Mouse (Mus musculus) skeletal muscle tissue, postnatal 0 days (tissue): ENCODE results near the gene Paqr6. TPM values are rescaled to one million over a fixed set of nuclear protein-coding genes. Genes with fewer than 3 reads are reported as not detected.

Source experiments
- polyA plus RNA-seq: library from polyadenylated mRNA; unstranded; fragments of >200 nt; fragmentation: Nextera tagmentation; extraction: Ambion mirVana; gene quantifications from 2 replicates; pipeline ENCODE4 v1.2.1, GENCODE M21; 2015

Gene Paqr6
- polyA plus RNA-seq, result 2.0 and 2.7 TPM in 2 replicates

DNA sequence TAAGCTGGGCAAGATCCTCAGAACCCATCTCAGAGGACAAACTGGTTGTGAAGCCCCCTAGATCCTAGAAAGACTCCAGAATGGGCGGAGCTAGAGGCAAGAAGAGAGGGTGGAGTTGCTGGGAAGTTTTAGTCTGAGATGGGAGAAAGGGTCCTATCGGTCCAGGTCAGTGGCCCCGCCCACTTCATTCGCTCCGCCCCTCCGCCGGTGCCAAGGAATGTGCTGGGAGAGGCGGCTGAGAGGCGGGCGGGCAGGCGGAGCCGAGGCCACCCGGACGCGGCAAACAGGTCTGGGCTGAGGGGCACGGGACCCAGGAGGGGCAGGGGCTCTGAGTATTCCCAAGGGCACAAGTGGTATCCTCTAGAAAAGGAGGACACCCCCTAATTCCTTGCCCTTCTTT, at the start of gene Paqr6:
Paqr6 (plus strand) TSS at position 248 of the 400 bp plus-strand sequence.

GRCm38 (mm10) chr3:88324951-88325405, 39.4 kb upstream of the Paqr6 start, which contains the start of gene Glmp:
Gene Glmp, plus strand, starts transcription at chr3:88325023.

DNA sequence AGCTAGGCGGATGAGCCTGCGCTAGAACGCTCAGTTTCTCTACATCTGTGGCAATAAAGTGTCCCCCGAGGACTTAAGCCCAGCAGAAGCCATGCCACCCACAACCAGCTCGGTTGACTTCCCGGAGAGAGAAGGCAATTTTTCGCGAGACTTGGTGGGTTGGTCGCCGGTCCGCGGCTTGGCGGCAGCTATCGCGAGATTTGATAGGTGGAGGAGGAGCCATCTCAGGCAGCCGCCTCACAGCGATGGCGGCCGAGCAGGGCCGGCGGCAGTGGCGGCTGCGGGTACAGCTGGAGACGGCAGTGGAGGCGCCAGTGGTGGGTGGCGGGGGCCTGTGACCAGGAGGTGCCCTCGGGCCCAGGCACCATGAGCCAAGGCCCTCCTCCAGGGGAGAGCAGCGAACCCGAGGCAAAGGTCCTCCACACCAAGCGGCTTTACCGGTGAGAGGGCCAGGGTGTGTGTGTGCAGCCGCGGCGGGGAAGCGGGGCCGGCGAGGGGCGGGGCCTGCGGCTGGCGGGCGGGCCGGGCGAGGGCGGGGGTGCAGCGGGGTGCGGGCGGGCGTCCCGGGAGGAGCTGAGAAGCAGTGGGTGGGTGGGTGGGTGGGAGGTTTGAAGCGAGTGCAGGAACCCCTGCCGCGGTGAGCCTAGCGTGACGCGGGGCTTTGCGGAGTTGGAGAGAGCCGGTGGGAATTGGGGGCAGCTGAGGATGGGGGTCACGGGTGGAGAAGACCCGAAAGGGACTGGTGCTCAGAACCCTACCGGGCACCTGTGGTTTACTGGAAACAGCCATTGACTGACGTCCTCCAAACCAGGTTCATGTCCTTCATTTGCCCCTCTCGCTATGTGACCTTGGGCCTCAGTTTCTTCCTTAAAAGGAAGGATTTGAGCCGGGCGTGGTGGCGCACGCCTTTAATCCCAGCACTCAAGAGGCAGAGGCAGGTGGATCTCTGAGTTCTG, 28.0 kb upstream of the Paqr6 start, which contains the start of the genes Tmem79 and Smg5:
Tmem79 (minus strand) TSS at position 91 of the 956 bp plus-strand sequence.
Smg5 (plus strand) TSS at position 203 of the 956 bp plus-strand sequence.

GRCm38 (mm10) chr3:88372643-88373042, 8.3 kb downstream of the Paqr6 start, which contains the start of gene Bglap3:
Gene Bglap3, minus strand, starts transcription at chr3:88372743.

GRCm38 (mm10) chr3:88378599-88378998, 14.2 kb downstream of the Paqr6 start, which contains the start of gene Bglap2:
Gene Bglap2, minus strand, starts transcription at chr3:88378699.

GRCm38 (mm10) chr3:88384364-88384763, 20.0 kb downstream of the Paqr6 start, which contains the start of gene Bglap:
Gene Bglap, minus strand, starts transcription at chr3:88384464.

GRCm38 (mm10) chr3:88409741-88410644, 45.6 kb downstream of the Paqr6 start, which contains the start of gene Pmf1:
Gene Pmf1, minus strand, starts transcription at chr3:88410331.

Other genes with a start within 250 kb of the Paqr6 start
- 63.1 and 70.4 TPM in 2 replicates for gene Mef2d, start 222.2 kb upstream of the Paqr6 start, polyA plus RNA-seq
- gene Rhbg, start 109.9 kb upstream of the Paqr6 start, polyA plus RNA-seq, result 1.3 TPM in 1 of 2 replicates, not detected in the other
- 0.13 TPM in 1 of 2 replicates, not detected in the other for gene Gm38392, start 77.4 kb upstream of the Paqr6 start, polyA plus RNA-seq
- 15.6 and 19.1 TPM in 2 replicates for gene Tsacc, start 67.6 kb upstream of the Paqr6 start, polyA plus RNA-seq
- gene Cct3, start 67.5 kb upstream of the Paqr6 start, polyA plus RNA-seq, result 249 and 260 TPM in 2 replicates
- 94.0 and 119 TPM in 2 replicates for gene Glmp, start 39.6 kb upstream of the Paqr6 start, polyA plus RNA-seq
- gene Tmem79, start 28.4 kb upstream of the Paqr6 start, polyA plus RNA-seq, result 1.2 and 2.7 TPM in 2 replicates
- gene Smg5, start 28.3 kb upstream of the Paqr6 start, polyA plus RNA-seq, result 20.1 and 21.9 TPM in 2 replicates
- gene Bglap3, start 8.2 kb downstream of the Paqr6 start, polyA plus RNA-seq, result not detected in 2 replicates
- gene Bglap2, start 14.1 kb downstream of the Paqr6 start, polyA plus RNA-seq, result not detected in 2 replicates
- not detected in 2 replicates for gene Bglap, start 19.9 kb downstream of the Paqr6 start, polyA plus RNA-seq
- gene Pmf1, start 45.7 kb downstream of the Paqr6 start, polyA plus RNA-seq, result 48.7 and 61.8 TPM in 2 replicates
- gene Slc25a44, start 60.6 kb downstream of the Paqr6 start, polyA plus RNA-seq, result 7.8 and 9.0 TPM in 2 replicates
- gene Sema4a, start 96.6 kb downstream of the Paqr6 start, polyA plus RNA-seq, result 1.8 and 3.0 TPM in 2 replicates
- gene Lmna, start 145.4 kb downstream of the Paqr6 start, polyA plus RNA-seq, result 374 and 437 TPM in 2 replicates
- 2.9 TPM in 2 replicates for gene Mex3a, start 167.8 kb downstream of the Paqr6 start, polyA plus RNA-seq
- 0.22 and 4.9 TPM in 2 replicates for gene Rab25, start 183.7 kb downstream of the Paqr6 start, polyA plus RNA-seq
- 99.9 and 111 TPM in 2 replicates for gene Lamtor2, start 188.5 kb downstream of the Paqr6 start, polyA plus RNA-seq
- gene Ubqln4, start 189.2 kb downstream of the Paqr6 start, polyA plus RNA-seq, result 23.9 and 24.8 TPM in 2 replicates
- 123 and 159 TPM in 2 replicates for gene Ssr2, start 211.3 kb downstream of the Paqr6 start, polyA plus RNA-seq
- 78.9 and 79.6 TPM in 2 replicates for gene Arhgef2, start 241.4 kb downstream of the Paqr6 start, polyA plus RNA-seq